Mouse (Mus musculus) limb, embryonic 15.5 days (tissue): ENCODE measurements around the gene Kcnk15. TPM values are rescaled to one million over a fixed set of nuclear protein-coding genes. Genes with fewer than 3 reads are reported as not detected.
A peak's percentile ranks its signal among the peaks of the same experiment; 100 is the strongest.

Experiments
- ATAC-seq: fragments of 200-750 bp; cut with Nextera tagmentation; 2 replicates; pipeline ENCODE4 v1.8.0; 2017; ENCODE audit warnings: low read depth, moderate TSS enrichment; ENCODE audit not compliant: insufficient number of reproducible peaks, low FRiP score, low TSS enrichment
- H3K27ac ChIP-seq: fragments of 300-500 bp; sonication (generic); 2 replicates; pipeline ENCODE4 v1.5.1; 2015; ENCODE audit warnings: moderate library complexity, mild to moderate bottlenecking, inconsistent platforms
- H3K27me3 ChIP-seq: fragments of 300-500 bp; sonication (generic); 2 replicates; pipeline ENCODE4 v1.6.1; 2015; ENCODE audit warnings: inconsistent platforms
- H3K36me3 ChIP-seq: fragments of 300-500 bp; sonication (generic); 2 replicates; pipeline ENCODE4 v1.6.1; 2015; ENCODE audit warnings: inconsistent platforms
- H3K4me1 ChIP-seq: fragments of 300-500 bp; sonication (generic); 2 replicates; pipeline ENCODE4 v1.6.1; 2015; ENCODE audit warnings: inconsistent platforms
- H3K4me2 ChIP-seq: fragments of 300-500 bp; sonication (generic); 2 replicates; pipeline ENCODE4 v1.6.1; 2015; ENCODE audit warnings: mild to moderate bottlenecking, inconsistent platforms
- H3K4me3 ChIP-seq: fragments of 300-500 bp; sonication (generic); 2 replicates; pipeline ENCODE4 v1.5.1; 2015; ENCODE audit warnings: mild to moderate bottlenecking, inconsistent platforms
- H3K9ac ChIP-seq: fragments of 300-500 bp; sonication (generic); 2 replicates; pipeline ENCODE4 v1.6.1; 2015; ENCODE audit warnings: inconsistent platforms
- H3K9me3 ChIP-seq: fragments of 300-500 bp; sonication (generic); 2 replicates; pipeline ENCODE4 v1.6.1; 2016; ENCODE audit warnings: inconsistent platforms
- WGBS: fragments of 180-500 bp; shearing (Covaris S2); methylation state at CpG from one replicate; pipeline ENCODE4 v1.1.7; 2015; 5-methylcytosine and 5-hydroxymethylcytosine counted together
- polyA plus RNA-seq: library from polyadenylated mRNA; unstranded; fragments of >200 nt; fragmentation: Nextera tagmentation; extraction: Ambion mirVana; gene quantifications from 2 replicates; pipeline ENCODE4 v1.2.1, GENCODE M21; 2015

Kcnk15 gene
- polyA plus RNA-seq, 1 experiment from 2014 or later = not detected

GRCm38 (mm10) chr2:163901043-163901442, 47.6 kb downstream of the Kcnk15 start:
- H3K27ac ChIP-seq = no peak overlapping the region
- no peak overlapping the region for H3K9ac ChIP-seq
- H3K27me3 ChIP-seq = peaks cover 13% of the 10 kb centered on the region
- H3K4me2 ChIP-seq = no peak overlapping the region
- WGBS = 61% methylated on average over 7 of the region's 7 CpGs
- no peak overlapping the region for H3K4me3 ChIP-seq
- no peaks in the 10 kb centered on the region for H3K36me3 ChIP-seq
- H3K4me1 ChIP-seq = peaks cover 10% of the 10 kb centered on the region
- H3K9me3 ChIP-seq = no peaks in the 10 kb centered on the region
- ATAC-seq = no peak

GRCm38 (mm10) chr2:163902448-163902847, 49.0 kb downstream of the Kcnk15 start:
- H3K9ac ChIP-seq = no peak overlapping the region
- no peak overlapping the region for H3K4me3 ChIP-seq
- H3K27me3 ChIP-seq = peaks cover 13% of the 10 kb centered on the region
- no peak overlapping the region for H3K27ac ChIP-seq
- H3K4me1 ChIP-seq = peaks cover 10% of the 10 kb centered on the region
- no peak overlapping the region for H3K4me2 ChIP-seq
- no peak for ATAC-seq
- 74% methylated on average over 4 of the region's 4 CpGs for WGBS
- no peaks in the 10 kb centered on the region for H3K36me3 ChIP-seq
- H3K9me3 ChIP-seq = no peaks in the 10 kb centered on the region

- H3K4me2 ChIP-seq = no peak overlapping the region
- no peaks in the 10 kb centered on the region for H3K36me3 ChIP-seq
- no peak for ATAC-seq
- 45% methylated on average over 11 of the region's 11 CpGs for WGBS
- H3K4me3 ChIP-seq = no peak overlapping the region
- H3K9ac ChIP-seq = no peak overlapping the region
- H3K4me1 ChIP-seq = peaks cover 10% of the 10 kb centered on the region
- no peaks in the 10 kb centered on the region for H3K9me3 ChIP-seq
- peaks cover 16% of the 10 kb centered on the region for H3K27me3 ChIP-seq
- H3K27ac ChIP-seq = 0 out of 2 replicates have a peak overlapping the region, but pooled peaks have one; percentile 22
These were observed 50.0 kb downstream of the Kcnk15 start for GRCm38 (mm10) chr2:163903461-163903860.

GRCm38 (mm10) chr2:163904323-163904722, 50.9 kb downstream of the Kcnk15 start:
- Histone ChIP-seq H3K36me3 (no peaks in the 10 kb centered on the region), H3K9ac (no peak overlapping the region), H3K9me3 (no peaks in the 10 kb centered on the region), H3K4me2 (no peak overlapping the region), H3K4me1 (peaks cover 10% of the 10 kb centered on the region), H3K27ac (no peak overlapping the region), H3K27me3 (peaks cover 16% of the 10 kb centered on the region), H3K4me3 (no peak overlapping the region)
- WGBS = 76% methylated on average over 4 of the region's 4 CpGs
- ATAC-seq = no peak

GRCm38 (mm10) chr2:163907131-163907530, 53.7 kb downstream of the Kcnk15 start:
- H3K4me2 ChIP-seq = no peak overlapping the region
- no peaks in the 10 kb centered on the region for H3K36me3 ChIP-seq
- peaks cover 17% of the 10 kb centered on the region for H3K27me3 ChIP-seq
- H3K4me3 ChIP-seq = no peak overlapping the region
- no peak overlapping the region for H3K9ac ChIP-seq
- H3K4me1 ChIP-seq = peaks cover 3% of the 10 kb centered on the region
- H3K27ac ChIP-seq = no peak overlapping the region
- WGBS = 29% methylated on average over 5 of the region's 5 CpGs
- ATAC-seq = no peak
- H3K9me3 ChIP-seq = no peaks in the 10 kb centered on the region

Other genes starting within 250 kb of the Kcnk15 start
- 40.3 and 41.3 TPM in 2 replicates for gene Serinc3, start 208.5 kb upstream of the Kcnk15 start, polyA plus RNA-seq
- gene Pkig, start 195.3 kb upstream of the Kcnk15 start, polyA plus RNA-seq = 119 and 151 TPM in 2 replicates
- gene Ada, start 103.4 kb upstream of the Kcnk15 start, polyA plus RNA-seq = 9.0 and 9.9 TPM in 2 replicates
- 1.1 TPM in 2 replicates for gene Ccn5, start 32.8 kb upstream of the Kcnk15 start, polyA plus RNA-seq
- gene Rims4, start 65.0 kb downstream of the Kcnk15 start, polyA plus RNA-seq = 0.13 and 0.20 TPM in 2 replicates
- gene Ywhab, start 141.3 kb downstream of the Kcnk15 start, polyA plus RNA-seq = 293 and 298 TPM in 2 replicates
- 1.5 and 2.8 TPM in 2 replicates for gene Pabpc1l, start 171.8 kb downstream of the Kcnk15 start, polyA plus RNA-seq
- 17.7 and 19.6 TPM in 2 replicates for gene Stk4, start 216.7 kb downstream of the Kcnk15 start, polyA plus RNA-seq
- 49.1 and 53.7 TPM in 2 replicates for gene Tomm34, start 217.5 kb downstream of the Kcnk15 start, polyA plus RNA-seq